Mouse (Mus musculus) gastrocnemius, postnatal 36 days (tissue): ENCODE data around the gene Des. TPM values are rescaled to one million over a fixed set of nuclear protein-coding genes. Genes with fewer than 3 reads are reported as not detected.

ENCODE experiments used
- DNase-seq, 2 experiments: peaks; one replicate each; pipeline ENCODE4 v3.0.0; 2022
- intact Hi-C: fragments of 180-260 bp; cut with DNase I; formaldehyde crosslinking; loops from one replicate; pipeline ENCODE4 v1.15.1; 2025
- total RNA-seq, 2 experiments: library from RNA; stranded (reverse); gene quantifications; 2 replicates each; pipeline ENCODE4 v1.2.3; 2021

Gene Des
- total RNA-seq, 2 experiments from 2014 or later, result 1,843 to 1,948 TPM

- intact Hi-C loops, result loop anchor here (5.0 kb wide), 1 partner anchor 34 kb away; no protein-coding TSS in a partner anchor
Measured at GRCm38 (mm10) chr1:75406173-75406572, 46.0 kb downstream of the Des start.

GRCm38 (mm10) chr1:75407056-75407455 lies 46.9 kb downstream of the Des start:
- peak in 1 of 2 experiments; percentile 32 for DNase-seq
- intact Hi-C loops, result loop anchor here (5.0 kb wide), 1 partner anchor 35 kb away; no protein-coding TSS in a partner anchor

More at GRCm38 (mm10) chr1:75406173-75406572, 46.0 kb downstream of the Des start:
- no peak for DNase-seq

- no peak for DNase-seq
- intact Hi-C loops, result loop anchor here (5.0 kb wide), 1 partner anchor 36 kb away; no protein-coding TSS in a partner anchor
Measured at GRCm38 (mm10) chr1:75408210-75408609, 48.1 kb downstream of the Des start.

GRCm38 (mm10) chr1:75409950-75410349 lies 49.8 kb downstream of the Des start:
- no peak for DNase-seq

GRCm38 (mm10) chr1:75412196-75412595 lies 52.1 kb downstream of the Des start:
- no peak for DNase-seq
- intact Hi-C loops, result no loop called here

More at GRCm38 (mm10) chr1:75409950-75410349, 49.8 kb downstream of the Des start:
- intact Hi-C loops, result loop anchor here (5.0 kb wide), 1 partner anchor 38 kb away; no protein-coding TSS in a partner anchor

GRCm38 (mm10) chr1:75413749-75414148 lies 53.6 kb downstream of the Des start:
- intact Hi-C loops, result no loop called here
- no peak for DNase-seq

Other genes starting within 250 kb of the Des start
- gene Nhej1, start 235.1 kb upstream of the Des start, total RNA-seq, result 1 to 10 TPM; 5.3 to 5.4 TPM
- not detected for gene Slc23a3, start 226.4 kb upstream of the Des start, total RNA-seq
- 10 to 100 TPM; 12.4 to 12.7 TPM for gene Cnppd1, start 217.6 kb upstream of the Des start, total RNA-seq
- gene Retreg2, start 217.6 kb upstream of the Des start, total RNA-seq, result 1 to 10 TPM; 6.5 to 8.0 TPM
- 10 to 100 TPM; 16.3 to 16.7 TPM for gene Zfand2b, start 191.7 kb upstream of the Des start, total RNA-seq
- 10 to 100 TPM; 21.4 to 21.6 TPM for gene Abcb6, start 179.9 kb upstream of the Des start, total RNA-seq
- 1 to 10 TPM; 3.8 to 4.7 TPM for gene Ankzf1, start 168.2 kb upstream of the Des start, total RNA-seq
- 100 to 1,000 TPM in 1 of 2 experiments, 10 to 100 TPM in 1; 96.6 to 103 TPM for gene Atg9a, start 168.1 kb upstream of the Des start, total RNA-seq
- gene Glb1l, start 149.5 kb upstream of the Des start, total RNA-seq, result 1 to 10 TPM; 2.3 to 3.0 TPM
- 10 to 100 TPM; 19.4 to 23.1 TPM for gene Stk16, start 149.5 kb upstream of the Des start, total RNA-seq
- gene Tuba4a, start 140.5 kb upstream of the Des start, total RNA-seq, result 100 to 1,000 TPM; 921 to 954 TPM
- not detected for gene A630095N17Rik, start 128.2 kb upstream of the Des start, total RNA-seq
- 10 to 100 TPM; 63.1 to 67.1 TPM for gene Dnajb2, start 123.9 kb upstream of the Des start, total RNA-seq
- under 1 TPM in 1 of 2 experiments, not detected in 1; 0.10 TPM for gene Ptprn, start 95.8 kb upstream of the Des start, total RNA-seq
- not detected for gene Resp18, start 81.9 kb upstream of the Des start, total RNA-seq
- 10 to 100 TPM; 46.4 to 48.3 TPM for gene Dnpep, start 42.3 kb upstream of the Des start, total RNA-seq
- gene Speg, start 15.0 kb downstream of the Des start, total RNA-seq, result 100 to 1,000 TPM; 229 to 230 TPM
- gene Gmppa, start 75.6 kb downstream of the Des start, total RNA-seq, result 10 to 100 TPM; 35.4 to 35.5 TPM
- gene Asic4, start 90.1 kb downstream of the Des start, total RNA-seq, result not detected
- 1 to 10 TPM; 6.2 to 7.0 TPM for gene Chpf, start 119.0 kb downstream of the Des start, total RNA-seq
- gene Tmem198, start 119.2 kb downstream of the Des start, total RNA-seq, result under 1 TPM; 0.12 to 0.26 TPM
- gene Obsl1, start 146.1 kb downstream of the Des start, total RNA-seq, result 10 to 100 TPM; 41.4 to 52.1 TPM
- 1 to 10 TPM; 2.5 to 5.8 TPM for gene Inha, start 146.7 kb downstream of the Des start, total RNA-seq
- 1 to 10 TPM; 5.8 to 7.7 TPM for gene Stk11ip, start 161.2 kb downstream of the Des start, total RNA-seq
- 1 to 10 TPM; 4.7 to 9.6 TPM for gene Slc4a3, start 185.9 kb downstream of the Des start, total RNA-seq